Mouse (Mus musculus): ENCODE data around the gene Rtkn.

Gene Rtkn

GRCm38 (mm10) chr6:83179390-83180117 is 44.3 kb downstream of the Rtkn start:
- no peak for DNase-seq

DNA sequence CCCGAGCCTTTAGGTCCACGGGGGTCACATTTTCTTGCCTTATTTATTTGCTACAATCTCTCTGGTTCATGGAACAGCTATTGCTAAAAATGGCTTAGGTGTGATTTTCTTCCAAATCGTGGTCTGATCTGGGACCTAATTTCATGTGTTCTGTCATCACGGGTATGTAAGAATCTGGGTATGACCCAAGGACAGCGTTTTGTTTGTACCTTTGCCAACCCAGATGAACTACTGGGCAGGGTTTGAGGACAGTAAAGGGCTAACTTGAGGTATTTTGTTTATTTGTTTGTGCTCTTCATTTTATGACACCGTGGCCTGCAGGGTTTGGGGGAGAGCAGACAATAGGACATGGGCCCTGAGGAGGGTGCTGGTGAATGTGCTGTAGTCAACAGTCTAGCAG is 45.3 kb downstream of the Rtkn start:
- DNase-seq, result no peak

- DNase-seq, result no peak
These were observed 49.7 kb downstream of the Rtkn start for GRCm38 (mm10) chr6:83184858-83185435.

DNA sequence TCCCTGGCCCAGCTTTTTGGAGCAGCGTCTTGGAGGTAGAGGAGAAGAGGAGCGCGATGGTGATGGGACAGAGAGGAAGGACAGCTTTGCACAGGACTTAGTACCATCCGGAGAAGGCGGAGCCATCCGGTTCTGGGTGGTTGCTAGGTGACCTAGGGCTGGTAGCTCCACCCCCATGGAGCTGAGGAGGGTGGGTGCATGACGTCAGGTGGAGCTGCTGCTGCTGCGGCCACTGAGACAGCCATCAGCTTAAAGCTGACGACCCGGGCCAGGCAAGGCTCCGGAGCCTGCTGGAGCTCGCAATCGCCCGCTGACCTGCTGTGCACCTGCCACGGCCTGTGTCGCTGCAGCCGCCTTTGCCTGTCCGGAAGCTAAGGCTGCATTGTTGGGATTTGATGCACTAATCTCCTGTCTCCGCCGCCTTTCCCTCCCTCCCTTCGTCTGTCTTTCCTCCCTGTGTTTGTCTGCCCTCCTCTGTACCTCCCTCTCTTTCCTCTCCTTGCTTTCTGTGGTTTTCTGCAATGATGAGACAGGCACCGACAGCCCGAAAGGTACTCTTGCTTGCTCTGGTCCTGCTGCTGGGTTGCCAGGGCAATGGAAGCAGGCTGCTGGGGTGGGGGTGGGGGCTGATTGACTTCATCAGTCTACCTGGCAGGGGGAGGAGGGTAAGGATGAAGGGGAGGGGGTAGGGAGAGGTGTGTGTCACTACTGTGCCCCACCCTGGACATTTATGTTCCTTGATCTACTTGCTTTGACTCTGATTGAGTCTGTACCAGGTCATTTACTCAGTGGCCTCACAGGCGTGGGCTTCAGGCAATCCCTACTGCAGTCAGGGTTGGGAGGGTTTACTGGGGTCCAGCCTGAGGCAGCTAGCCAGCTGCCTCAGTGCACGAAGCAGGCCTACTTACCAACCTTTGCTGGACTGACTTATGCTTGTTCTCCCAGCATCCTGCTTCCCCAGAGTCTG is 50.9 kb downstream of the Rtkn start:
- peak; percentile 15 to 30 for DNase-seq

- no peak for DNase-seq
These were observed 51.7 kb downstream of the Rtkn start for GRCm38 (mm10) chr6:83186946-83187345.

DNA sequence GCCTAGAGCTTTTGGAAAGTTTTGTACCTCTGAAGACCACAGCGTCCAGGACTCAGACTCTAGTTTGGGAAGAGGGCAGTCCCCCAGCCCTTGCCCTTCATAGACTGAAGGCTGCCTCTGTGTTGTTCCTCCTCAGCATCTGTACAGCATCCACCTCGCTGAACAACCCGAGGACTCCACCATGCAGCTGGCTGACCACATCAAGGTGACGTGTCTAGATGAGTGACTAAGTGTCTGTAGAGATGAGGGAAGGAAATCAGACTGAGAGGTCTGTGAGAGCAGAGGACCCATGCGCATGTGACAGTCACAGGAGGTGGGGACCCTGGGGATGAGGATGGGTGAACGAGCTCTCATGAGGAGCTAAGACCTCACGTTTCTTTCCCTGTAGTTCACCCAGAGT is 58.3 kb downstream of the Rtkn start:
- DNase-seq, result no peak

DNA sequence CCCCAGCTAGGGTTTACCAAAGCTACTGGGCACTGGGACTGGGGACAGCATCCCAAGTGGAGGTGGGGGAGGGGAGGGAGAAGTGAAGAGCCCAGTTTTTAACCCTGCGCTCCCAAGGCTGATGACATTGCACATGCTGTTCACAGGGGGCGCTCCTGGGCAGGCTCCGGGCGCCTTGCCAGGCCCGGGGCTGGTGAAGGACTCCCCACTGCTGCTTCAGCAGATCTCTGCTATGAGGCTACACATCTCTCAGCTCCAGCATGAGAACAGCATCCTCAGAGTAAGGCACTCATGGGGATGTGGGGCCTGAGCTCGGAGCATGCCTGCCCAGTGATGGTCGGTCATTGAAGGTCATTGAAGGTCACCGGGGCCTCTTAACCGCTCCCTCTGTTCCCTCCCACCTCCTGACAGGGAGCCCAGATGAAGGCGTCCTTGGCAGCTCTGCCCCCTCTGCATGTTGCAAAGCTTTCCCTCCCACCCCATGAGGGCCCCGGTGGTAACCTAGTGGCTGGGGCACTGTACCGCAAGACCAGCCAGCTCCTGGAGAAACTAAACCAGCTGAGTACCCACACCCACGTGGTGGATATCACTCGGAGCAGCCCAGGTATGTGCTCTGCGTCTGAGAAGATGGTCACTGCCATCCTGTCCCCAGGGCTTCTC is 62.2 kb downstream of the Rtkn start:
- peak in 1 of 2 experiments; percentile 9 for DNase-seq

Data from spleen, adult 18-20 months (tissue).